Mouse (Mus musculus): ENCODE measurements at regions not wholly inside any gene's neighbourhood (a gene's known extent, or its start where the extent isn't known, plus 50 kb on each side); places are given as distances from the start of the nearest gene placed in this dataset.
"Not testable (repeated sequence)": the region's sequence is repeated elsewhere in the genome, so short reads cannot be mapped to it uniquely, and the experiment has no call there.

DNA sequence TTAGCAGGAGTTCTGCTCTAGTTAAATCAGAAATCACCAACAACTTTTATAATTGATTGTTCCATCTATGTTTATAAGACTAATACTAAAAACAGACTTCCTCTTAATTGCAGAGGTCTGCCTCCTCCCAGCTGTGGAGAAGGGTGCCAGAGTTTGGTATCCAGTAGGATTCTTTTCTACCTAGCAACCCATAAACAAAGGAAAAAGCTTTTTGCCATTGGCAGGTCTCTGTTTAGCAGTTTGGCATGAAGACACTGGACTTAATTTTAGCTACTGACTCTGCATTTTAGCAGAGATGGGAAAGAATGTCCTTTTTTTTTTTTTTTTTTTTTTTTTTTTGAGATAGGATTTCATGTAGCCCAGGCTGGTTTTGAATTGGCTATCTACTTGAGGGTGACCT is 1628.4 kb downstream of the A830018L16Rik start:
- no peak for DNase-seq (ENCODE audit: low spot score in 2 of 2)
- intact Hi-C loops (cut with DNase I) = no loop called here

DNA sequence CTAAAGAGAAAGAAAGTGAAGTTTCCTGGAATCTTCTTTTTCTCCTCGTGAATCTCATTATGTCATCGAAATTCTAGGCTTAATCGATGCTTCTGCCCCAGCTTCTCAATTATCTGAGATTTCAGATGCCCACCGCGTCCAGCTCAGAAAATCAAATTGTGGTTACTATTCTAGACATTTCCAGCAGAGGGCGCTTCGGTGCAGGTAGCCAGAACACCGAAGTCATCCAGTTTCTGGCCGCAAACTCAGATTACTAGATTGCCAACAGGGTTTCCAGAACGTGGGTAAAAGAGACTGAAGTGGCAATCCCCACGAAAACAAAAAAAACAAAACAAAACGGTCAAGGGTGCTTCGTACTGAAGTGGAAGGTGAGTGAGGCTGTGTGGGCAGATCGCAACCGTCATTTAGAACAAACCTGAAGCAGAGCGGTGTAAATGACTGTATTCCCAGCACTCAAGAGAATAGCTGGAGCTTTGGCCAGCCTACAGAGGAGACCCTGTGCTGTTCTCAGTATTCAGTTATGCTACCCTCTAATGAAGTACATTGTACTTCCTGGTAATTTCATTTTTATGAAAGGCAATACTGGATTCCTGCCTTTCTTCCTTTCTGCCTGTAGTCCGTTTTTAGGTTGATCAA is 1636.4 kb downstream of the A830018L16Rik start:
- intact Hi-C loops (cut with DNase I) = loop anchor here (5.0 kb wide), 2 partner anchors 82 to 482 kb away; no protein-coding TSS in a partner anchor
- DNase-seq (ENCODE audit: low spot score in 2 of 2) = peak; percentile 11 to 17

DNA sequence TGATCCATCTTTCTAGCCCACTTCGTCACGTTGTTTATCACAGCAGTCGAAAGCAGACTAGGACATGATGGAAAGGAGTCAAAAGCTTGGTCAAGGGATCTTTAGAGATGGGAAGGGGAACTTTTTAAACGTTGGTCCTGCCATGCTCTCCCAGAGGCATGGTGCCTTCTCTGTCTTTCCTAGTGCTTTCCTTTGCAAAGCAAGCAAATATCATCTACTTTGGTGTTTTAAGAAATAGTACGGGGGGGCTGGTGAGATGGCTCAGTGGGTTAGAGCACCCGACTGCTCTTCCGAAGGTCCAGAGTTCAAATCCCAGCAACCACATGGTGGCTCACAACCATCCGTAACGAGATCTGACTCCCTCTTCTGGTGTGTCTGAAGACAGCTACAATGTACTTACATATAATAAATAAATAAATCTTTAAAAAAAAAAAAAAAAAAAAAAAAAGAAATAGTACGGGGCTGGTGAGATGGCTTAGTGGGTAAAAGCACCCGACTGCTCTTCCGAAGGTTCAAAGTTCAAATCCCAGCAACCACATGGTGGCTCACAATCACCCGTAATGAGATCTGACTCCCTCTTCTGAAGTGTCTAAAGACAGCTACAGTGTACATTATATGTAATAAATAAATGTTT is 1637.6 kb downstream of the A830018L16Rik start:
- intact Hi-C loops (cut with DNase I) = loop anchor here (5.0 kb wide), 2 partner anchors 81 to 481 kb away; no protein-coding TSS in a partner anchor
- DNase-seq (ENCODE audit: low spot score in 2 of 2) = not testable (repeated sequence)

DNA sequence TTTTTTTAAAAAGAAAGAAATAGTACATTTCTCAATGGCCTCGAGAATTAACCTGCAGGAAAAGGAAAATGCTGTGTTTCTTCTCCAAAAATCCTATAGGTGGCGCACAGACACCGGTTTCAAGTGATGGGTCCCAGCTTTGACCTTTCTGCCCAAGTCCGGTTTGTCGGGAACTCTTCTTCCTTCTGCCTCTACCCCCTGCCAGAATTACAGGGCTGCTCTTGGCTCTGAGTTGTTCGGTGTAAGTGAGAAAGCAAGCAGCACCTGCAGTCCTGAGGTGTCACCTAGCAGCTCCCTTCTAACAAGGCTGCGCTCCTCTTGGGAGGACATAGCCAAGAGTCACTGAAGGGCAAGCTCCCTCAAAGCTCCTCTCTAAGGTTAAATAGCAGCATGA is 1638.2 kb downstream of the A830018L16Rik start:
- intact Hi-C loops (cut with DNase I) = loop anchor here (5.0 kb wide), 2 partner anchors 80 to 480 kb away; no protein-coding TSS in a partner anchor
- peak in 1 of 2 experiments; percentile 7 for DNase-seq (ENCODE audit: low spot score in 2 of 2)

GRCm38 (mm10) chr1:13057741-13058140 is 1643.8 kb downstream of the A830018L16Rik start:
- DNase-seq (ENCODE audit: low spot score in 2 of 2) = no peak
- intact Hi-C loops (cut with DNase I) = no loop called here

GRCm38 (mm10) chr1:13059616-13060320 is 1645.9 kb downstream of the A830018L16Rik start:
- no peak for DNase-seq (ENCODE audit: low spot score in 2 of 2)
- intact Hi-C loops (cut with DNase I) = no loop called here

All from left cerebral cortex, postnatal 36 days (tissue).